Mouse (Mus musculus) urinary bladder, postnatal 36 days (tissue): ENCODE data around the gene Clec4n.
"Not testable (repeated sequence)": the region's sequence is repeated elsewhere in the genome, so short reads cannot be mapped to it uniquely, and the experiment has no call there.

Experiments
- DNase-seq, 2 experiments: peaks; one replicate each; pipeline ENCODE4 v3.0.0; 2022; ENCODE audit warnings: low spot score in 2 of 2, mixed read lengths in 1 of 2

Clec4n gene

DNA sequence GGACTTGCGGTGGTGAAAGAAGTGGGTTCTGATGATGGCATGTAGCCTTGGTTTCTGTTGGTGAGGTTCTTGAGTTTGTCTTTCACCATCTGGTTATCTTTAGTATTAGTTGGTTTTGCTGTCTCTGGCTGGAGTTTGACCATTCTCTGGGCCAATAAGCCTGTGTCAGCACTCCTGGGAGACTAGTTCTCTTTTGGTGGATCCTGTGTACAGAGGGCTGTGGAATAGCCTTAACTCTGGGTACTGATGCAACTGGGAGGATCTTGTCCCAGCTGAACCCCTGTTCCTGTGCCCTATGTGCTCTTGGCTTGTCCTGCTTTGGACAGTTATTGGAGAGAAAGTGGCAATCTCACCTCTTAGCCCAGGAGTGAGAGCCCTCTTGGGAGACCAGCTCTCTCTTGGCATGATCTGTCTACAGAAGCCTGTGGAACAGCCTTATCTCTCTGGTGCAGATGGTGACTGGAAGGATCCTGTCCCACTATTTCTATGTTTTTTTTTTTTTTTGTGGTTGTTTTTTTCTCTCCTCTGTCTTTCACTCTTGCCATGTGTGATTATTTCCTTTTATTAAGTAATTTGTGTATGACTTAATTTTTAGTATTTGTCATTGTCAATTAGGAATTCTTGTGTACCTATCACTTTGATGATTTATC, 63.2 kb downstream of the Clec4n start:
- DNase-seq: no peak

DNA sequence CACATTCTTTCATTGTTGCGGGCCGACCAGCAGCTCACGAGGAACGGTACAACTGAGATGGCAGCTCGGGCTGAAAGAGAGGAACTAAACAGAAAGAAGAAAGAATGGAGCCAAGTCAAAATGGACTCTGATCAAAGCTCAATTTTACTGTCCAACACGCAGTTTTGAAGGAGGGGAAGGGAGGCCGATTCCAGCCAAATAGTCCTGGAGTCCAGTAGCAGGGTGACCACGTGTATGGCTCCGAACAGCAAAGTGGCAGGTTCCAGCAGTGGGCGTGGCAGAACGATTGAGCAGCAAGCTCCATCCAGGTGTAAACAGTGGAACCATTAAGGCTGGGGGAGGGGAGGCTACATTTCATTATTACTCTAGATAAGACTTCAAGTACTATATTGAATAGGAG, 63.9 kb downstream of the Clec4n start:
- DNase-seq: not testable (repeated sequence)
